Mouse (Mus musculus) adrenal gland, adult 8-10 months (tissue): ENCODE results near the gene Trim62. TPM values are rescaled to one million over a fixed set of nuclear protein-coding genes. Genes with fewer than 3 reads are reported as not detected.
A peak's percentile ranks its signal among the peaks of the same experiment; 100 is the strongest.

Experiments used
- DNase-seq: peaks from one replicate; pipeline ENCODE4 v3.0.0; 2022
- total RNA-seq, 4 experiments: library from RNA; stranded (reverse); gene quantifications; 2 replicates each; pipeline ENCODE4 v1.2.4; 2022

Trim62 gene
- total RNA-seq: 10 to 100 TPM in 3 of 4 experiments, 1 to 10 TPM in 1; 9.0 to 14.6 (median 11.1) TPM

DNA sequence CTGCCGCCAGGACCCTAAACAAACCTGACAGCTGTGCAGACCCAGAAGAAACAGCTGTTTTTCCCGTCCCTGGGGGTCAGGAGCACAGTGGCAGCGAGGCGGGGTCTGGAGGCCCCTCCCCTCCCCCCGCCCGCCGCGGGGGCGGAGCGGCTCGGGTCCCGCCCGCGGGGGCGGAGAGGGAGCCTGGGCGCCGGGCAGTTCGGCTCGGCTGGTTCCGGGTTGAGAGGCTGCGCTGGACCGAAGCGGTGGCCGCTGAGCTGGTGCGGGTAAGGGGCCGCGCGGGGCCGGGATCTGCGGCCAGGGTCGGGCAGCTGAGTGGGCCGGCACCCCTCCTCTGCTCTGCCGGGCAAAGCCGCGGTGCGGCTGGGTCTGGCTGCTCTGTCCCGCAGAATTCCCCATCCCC lies at the start of gene Trim62:
Gene Trim62, plus strand, starts transcription at position 202 of the 403 bp plus-strand sequence.
- peak; percentile 62 for DNase-seq

DNA sequence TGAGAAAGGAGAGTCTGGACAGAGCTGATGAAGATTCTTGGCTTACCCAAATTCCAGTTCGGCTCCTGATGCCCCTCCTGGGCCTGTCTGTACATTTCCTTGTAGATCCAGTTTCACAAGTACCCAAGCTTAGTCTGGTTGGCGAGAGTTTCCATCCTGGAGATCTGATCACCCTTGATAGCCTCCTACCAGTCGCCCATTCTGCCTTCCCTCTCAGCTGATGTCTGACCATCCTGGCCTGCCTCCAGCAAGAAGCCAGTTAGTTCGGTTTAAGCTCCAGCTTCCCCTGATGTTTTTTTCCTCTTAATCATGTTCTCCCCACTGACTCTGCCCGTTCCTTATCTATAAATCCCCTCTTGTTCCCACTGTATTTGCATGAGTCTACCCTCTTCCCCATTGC lies 45.2 kb upstream of the Trim62 start:
- no peak for DNase-seq

DNA sequence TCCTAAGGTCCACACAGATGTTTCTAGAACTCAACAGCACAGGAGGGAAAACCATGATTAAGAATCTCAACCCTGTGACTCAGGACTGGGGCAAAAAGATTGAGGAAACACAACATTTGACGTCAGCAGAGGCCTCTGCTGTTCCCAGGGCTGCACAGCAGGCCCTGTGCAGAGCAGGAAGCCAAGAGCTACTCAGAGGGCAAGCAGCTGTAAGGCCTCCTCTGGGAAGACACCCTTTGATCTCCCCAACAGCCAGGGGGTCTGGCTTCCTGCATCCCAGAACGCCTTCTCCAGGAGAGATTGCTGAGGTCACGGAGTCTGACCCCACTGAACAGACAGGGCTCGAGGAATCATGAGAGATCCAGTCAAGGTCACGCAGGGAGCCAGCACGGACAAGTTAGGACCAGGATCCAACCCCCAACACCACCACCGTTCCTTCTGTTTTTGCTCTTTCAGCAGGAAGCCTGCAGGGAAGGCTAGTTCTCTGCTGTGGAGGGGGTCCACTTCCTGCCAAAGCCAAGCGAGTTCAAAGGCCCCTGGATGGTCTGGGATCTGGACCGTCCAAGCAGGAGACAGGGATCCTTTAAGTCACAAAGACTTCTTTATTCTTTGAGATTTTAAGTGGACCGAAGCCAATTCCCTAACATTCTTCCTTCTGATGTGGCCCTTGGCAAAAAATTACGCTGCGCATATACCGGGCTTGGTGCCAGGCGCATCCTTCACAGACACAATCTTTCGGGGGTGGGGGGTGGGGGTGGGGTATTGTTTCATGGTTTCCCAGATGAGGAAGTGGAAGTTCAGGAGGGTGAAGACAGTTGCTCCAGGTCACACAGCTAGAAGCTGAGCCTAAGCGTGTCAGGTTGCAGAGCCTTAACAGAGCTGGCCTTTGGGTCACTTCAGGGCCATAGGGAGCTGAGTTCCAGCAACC lies 43.3 kb upstream of the Trim62 start:
- DNase-seq: peak; percentile 46

DNA sequence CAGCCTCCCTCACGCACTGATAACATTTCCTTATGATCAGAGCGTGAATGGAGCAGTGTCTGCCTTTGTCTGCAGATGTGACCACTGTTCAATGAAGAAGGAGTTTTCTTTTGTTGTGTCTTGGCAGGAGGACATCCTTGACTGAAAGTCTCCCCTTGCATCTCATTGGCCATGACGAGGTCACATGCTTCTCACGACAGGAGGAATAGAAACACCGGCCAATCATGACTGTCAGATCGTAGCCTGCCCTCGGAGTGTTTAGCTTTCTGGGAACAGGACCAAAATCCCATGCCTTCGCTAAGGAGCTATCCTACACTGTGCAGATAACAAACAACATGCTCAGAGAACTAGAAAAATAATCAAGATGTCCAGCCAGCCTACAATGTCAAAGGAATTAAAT lies 42.1 kb upstream of the Trim62 start:
- DNase-seq: no peak

DNA sequence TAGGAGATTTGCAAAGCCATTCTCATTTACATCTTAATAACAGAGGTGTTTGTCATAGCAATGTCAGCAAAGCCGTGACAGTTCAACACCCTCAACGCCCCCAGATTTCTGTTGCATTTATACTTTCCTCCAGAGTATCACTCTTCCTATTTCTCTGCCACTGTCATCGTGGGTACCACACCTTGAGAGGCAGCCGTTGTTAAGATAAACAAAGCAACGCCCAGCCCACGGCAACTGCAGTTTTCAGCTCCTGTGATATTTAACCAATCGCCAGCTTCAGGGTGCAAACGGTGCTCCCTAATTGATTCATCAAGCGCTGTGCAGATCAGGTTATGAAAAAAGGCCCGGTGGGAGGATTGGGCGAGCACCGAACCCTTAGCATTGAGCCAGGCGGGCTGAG lies 38.8 kb upstream of the Trim62 start:
- DNase-seq: no peak

DNA sequence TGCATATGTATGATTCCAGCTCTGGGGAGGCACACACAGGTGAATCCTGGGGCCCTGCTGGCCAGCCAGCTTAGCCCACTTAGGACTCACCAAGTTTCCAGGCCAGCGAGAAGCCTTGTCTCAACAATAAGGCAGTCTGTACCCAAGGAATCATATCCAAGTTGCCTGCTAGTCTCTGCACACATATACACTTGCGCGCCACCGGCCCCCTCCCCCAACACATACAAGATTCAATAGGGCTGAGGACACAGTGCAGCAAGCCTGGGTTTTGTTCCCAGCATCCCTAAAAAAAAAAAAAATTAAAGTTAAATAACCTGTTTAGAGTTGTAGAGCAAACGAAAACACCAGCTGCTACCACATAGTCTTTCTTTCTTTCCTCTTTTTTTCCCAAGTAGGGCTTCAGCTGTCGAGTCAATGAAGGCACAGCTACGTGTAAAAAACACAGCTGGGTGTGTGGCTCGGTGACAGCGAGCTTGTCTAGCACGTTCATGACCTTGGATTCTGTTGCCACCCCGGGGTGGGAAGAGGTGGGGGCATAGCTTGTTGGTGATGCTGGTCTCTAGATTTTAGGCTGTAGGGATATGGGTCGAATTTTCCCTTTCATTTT lies 37.9 kb upstream of the Trim62 start:
- DNase-seq: no peak

DNA sequence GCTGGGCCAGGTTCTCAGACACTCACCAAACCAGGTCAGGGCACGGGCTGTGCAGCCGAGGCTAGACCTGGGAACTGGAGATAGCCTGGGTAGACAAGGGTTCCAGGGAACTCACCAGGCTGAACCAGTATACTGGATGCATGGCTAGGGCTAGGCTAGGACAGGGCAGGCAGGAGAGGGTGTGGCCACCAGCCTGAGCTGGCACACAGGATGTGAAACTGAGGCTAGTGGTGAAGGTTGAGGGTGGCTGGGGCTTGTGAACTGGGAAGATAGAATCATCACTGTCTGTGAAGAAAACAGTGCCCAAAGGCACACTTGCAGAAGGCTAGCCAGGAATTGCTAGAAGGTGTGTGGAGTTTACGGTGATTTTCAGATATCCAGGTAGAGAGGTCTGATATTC lies 34.4 kb upstream of the Trim62 start:
- no peak for DNase-seq

DNA sequence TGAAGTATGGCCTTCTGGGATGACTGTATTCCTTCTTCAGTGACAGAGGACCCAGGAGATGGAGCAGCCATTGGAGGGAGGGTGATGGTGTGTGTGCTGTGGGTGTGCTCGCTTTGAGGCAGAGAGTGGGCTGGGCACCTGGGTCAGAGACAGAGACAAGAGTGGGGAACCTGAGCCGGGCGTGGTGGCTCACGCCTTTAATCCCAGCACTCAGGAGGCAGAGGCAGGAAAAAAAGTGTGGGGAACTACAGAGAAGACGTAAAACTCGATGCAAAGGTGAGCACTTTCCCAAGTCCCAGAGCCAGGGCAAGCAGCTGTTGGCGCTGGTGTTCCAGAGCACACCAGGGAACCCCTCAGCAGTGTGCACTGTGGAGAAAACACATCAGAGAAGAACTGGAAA lies 33.7 kb upstream of the Trim62 start:
- no peak for DNase-seq

DNA sequence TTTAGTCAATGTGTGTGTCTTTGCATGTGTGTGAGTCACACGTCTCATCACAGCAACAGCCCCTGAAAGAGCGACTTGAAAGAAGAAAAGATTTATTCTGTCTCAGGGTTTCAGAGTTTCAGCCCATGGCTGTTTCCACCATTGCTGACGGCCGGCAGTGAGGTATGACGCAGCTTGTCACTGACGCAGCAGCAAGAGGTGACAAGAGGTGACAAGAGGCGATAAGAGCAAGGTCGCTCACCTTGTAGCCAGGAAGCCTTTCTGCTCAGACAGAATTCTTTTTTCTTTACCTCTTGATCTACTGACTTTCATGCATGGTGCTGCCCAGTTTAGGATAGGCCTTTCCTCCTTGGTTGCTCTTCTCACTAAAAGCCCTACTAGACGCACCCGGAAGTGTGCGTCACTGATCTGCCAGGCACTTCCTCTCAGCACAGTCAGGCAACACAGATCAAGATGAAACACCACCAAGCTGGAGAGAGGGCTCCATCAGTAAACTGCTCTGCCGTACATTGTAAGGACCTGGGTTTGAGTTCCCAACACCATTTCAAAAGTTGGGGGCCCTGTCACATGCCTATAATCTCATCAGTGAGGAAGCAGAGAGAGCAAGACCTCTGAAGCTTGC lies 31.0 kb upstream of the Trim62 start:
- no peak for DNase-seq

DNA sequence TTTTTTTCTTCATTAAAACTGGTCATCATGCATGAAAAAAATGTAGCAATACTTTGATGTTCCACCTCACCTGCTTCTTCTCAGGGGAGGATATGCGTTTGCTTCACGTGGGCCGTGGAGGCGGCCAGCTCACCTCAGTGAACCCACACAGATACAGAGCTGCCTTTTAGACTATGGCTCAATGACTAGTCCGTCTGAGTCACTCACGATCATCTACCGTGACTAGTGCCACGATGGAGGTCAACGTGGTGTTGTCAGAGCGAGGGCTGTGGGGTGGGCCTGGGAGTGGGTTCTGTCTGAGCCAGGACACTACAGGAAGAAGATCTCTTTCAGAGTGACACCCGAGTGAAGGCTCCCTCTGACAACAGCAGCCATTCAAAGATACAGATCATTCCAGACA lies 30.3 kb upstream of the Trim62 start:
- DNase-seq: no peak

DNA sequence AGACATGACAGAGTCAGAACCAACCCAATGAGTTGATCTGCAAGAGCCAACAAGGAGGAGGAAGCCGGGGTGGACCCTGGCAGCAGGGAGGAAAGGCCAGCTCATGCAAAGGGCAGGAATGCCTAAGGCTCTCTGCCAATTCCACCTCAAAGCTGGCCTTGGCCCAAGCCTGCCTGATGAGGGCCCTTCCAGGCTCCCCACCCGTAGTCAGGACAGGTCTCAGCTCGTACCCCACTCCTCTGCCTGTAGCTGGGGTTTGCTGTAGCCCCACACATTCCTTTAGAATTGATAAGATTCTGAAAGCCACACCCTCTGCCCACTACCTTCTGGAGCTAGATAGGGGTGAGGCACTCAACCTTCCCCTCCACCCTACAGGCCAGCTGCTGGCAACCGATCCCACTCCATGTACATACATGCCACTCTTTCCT lies 27.8 kb upstream of the Trim62 start:
- peak; percentile 70 for DNase-seq

DNA sequence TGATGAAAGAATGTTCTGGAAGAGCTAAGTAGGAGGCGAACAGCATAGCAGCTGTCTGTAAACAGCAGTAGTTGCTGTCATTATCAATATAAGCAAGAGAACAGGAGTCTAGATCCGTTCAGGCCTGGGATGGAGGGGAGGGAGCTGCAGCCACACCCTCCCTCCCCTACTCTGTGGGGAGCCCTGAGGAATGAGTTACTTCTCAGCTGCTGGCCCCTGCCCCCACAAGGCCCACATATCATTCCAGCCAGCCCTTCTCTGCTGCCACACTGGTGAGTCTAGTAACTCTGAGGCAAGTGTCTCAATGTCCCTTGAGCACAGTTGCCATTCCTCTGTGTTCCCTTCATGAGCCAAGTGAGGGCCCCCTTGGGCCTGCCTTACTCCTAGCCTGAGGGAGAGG lies 26.2 kb upstream of the Trim62 start:
- DNase-seq: no peak

DNA sequence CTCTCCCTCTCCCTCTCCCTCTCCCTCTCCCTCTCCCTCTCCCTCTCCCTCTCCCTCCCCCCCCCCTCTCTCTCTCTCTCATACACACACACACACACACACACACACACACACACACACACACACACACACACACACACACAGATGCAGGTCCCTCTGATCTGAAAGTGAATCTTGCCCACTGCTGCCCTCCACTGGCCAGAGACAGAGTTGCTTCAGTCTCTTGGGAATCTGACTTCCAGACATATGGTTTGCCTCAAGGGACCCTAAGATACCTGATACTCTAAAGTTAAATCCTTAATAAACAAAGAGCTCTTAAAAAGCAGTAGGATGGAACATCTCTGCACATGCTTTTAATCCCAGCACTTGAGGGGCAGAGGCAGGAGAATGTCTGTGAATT lies 25.2 kb upstream of the Trim62 start:
- DNase-seq: peak; percentile 50

DNA sequence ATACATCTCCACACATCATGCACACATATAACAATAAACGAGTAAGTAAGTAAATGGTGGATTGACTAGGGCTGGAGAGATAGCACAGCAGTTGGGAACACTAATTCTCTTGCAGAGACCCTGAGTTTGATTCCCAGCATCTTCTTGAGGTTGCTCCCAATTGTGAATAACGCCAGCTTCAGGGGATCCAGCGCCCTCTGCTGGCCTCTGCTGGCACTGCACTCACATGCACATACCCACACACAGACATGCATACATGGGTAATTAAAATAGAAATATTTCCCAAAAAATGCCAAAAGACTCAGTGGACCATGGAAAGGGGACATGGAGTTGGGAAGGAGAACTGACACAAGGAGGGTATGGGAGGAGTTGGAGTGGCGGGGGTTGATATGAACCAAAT lies 24.5 kb upstream of the Trim62 start:
- no peak for DNase-seq

DNA sequence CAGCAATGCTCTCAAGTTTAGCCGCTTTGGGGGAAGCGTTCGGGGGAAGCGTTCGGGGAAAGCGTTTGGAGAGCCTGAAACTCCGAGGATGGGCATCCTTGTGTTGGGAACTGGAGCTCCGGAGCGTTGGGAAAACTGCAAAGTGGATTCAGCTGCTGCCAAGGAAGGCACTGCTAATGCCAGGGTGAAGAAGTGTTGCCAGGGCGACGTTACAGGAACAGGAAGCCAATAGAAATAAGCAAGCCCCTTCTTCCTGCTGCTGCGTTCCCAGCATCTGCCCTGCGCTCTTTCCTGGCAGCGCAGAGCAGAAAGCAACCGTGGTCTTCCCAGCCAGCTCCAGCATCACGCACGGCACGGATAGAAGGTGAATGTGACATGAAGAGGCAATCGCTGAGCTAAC lies 10.4 kb upstream of the Trim62 start:
- DNase-seq: no peak

DNA sequence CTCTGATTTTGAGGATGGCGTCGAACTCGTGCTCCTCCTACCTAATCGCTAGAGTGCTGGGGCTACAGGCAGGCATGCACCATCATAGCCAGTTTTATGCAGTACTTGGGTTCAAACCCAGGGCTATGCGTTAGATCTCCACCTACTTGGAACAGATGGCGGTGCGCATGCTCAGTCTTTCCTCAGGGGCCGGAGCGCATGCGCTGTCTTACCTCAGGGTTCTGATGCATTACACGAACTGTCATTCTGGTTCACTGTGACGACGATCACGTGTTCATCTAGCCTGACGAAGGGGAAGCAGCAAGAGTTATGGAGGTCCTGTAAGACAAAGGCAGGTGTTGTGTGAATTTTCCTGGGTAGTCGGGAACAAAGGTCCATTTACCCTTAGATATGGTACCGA lies 9.3 kb upstream of the Trim62 start:
- no peak for DNase-seq

DNA sequence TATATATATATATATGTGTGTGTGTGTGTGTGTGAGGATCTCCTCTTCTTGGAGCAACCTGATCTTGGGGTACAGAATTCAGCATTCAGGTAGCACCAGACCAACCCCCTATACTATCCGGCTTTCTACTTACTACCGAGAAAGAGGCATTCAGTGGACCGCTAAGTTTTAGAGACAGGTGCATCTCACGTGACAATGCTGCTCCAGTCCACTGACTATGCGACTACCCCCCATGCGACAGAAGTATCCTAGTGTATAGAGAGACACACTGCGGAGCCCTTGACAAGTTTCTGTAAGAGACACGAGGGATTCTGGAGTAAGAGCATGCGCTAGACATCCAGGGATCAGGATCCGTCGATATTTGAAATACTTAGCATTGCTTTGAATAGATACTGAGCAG lies 7.9 kb upstream of the Trim62 start:
- DNase-seq: no peak

DNA sequence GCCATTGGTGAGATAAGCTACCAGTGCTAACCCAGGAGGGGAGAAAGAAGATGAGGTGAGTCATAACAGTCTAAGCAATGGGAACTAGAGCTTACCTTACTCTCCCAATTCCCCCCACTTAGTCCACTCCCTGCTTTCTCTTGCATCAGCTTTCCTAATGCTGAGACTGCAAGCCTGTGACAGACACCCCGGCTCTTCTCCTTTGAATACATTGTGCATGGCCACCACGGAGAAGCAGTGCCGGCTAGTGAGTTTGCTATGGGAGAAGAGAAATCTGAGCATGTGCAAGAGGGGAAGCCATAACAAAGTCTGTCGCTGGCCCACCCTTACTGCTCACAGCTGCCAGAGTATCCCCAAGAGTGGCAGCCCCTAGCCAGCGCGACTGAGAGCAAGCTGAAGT lies 5.9 kb upstream of the Trim62 start:
- DNase-seq: no peak

DNA sequence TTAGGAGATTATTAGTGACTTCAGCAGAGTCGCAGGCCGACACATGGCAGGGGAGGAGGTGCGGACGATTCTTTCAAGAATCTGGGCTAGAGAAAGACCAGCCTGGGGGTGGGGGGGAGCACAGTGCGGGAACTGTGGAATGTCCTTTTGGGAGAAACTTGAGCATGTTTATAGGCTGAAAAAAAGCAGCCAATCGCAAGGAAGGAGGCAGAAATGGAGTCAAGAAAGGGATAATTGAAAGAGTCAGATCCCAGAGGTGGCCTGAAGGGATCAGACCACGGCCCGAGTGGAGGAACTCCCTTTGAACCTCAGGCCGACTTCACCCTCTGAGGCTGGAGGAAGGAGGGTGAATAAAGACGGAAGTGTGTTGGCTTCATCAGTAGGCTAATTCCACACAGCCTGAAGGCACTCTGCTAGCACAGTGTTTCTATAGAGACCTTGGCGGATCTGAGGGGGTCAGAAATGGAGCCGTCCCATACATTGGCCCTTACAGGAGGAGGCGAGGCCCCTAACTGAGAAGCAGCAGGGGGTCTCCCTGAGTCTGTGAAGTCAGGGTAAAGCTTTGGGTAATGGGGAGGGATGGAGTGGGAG lies 4.4 kb upstream of the Trim62 start:
- DNase-seq: no peak

DNA sequence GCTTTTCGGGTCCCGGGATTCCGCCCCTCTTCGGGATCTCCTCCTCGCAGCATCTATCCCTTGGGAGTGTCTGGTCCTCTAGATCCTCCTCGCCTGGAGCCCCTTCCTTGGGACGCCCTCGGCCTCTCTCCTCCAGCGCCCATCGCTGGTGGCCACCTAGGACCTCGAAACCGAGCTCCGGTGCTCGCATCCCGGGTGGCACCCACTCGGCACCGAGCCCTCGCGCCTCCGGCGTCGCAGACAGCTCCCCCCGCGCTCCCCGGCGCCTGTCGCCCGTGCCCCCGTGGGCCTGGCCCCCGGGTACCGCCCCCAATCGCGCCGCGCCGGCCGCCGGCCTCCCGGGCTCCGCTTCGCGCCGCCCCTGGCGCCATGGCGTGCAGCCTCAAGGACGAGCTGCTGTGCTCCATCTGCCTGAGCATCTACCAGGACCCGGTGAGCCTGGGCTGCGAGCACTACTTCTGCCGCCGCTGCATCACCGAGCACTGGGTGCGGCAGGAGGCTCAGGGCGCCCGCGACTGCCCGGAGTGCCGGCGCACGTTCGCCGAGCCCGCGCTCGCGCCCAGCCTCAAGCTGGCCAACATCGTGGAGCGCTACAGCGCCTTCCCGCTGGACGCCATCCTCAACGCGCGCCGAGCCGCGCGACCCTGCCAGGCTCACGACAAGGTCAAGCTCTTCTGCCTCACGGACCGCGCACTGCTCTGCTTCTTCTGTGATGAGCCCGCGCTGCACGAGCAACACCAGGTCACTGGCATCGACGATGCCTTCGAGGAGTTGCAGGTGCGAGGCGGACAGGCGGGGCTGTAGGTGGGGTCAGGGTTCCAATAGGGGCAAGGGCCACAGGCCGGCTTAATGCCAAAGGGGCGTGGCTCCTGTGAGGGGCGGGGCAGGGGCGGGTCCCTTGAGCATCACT lies 676 bp downstream of the Trim62 start:
- DNase-seq: peak; percentile 51

DNA sequence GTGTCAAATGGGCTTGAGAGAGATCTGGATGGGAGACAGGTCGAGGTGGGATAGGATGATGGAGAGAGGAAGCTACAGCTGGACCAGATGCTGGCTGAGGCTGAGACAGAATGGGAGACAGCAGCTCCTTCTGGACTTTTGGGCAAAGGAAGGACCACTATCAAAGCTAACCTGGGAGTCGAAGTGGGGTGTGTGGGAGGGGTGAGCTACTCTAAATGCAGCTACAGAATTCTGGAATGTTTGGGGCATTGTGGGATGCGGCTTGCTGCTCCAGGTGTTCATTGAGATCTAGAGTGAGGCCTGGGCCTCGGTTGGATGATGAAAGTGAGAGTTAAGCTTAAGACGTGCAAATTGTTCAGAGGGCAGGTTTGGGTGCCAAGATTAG lies 1.3 kb downstream of the Trim62 start:
- DNase-seq: no peak

DNA sequence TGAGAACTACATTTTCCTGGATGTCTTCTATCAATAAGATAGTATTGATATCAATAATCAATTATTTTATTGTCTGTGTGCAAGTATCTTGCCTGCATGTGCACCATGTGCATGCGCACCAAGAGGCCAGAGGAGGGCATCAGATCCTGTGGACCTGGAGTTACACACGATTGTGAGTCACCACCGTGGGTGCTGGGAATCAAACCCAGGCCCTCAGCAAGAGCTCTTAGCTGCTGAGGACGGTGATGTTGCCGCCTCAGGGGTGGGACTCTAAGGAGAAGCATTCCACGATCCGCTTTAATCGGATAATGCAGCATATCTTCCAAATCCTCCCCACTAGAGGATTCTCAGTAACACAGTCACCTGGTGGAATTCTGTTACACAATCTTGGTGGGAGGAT lies 2.2 kb downstream of the Trim62 start:
- DNase-seq: no peak
